Mouse (Mus musculus) CH12.LX (cell line): ENCODE measurements around the gene Zbtb4.

Source experiments
- CHD1 ChIP-seq: IDR thresholded peaks from 2 replicates; pipeline ENCODE4 v1.6.1; 2012; ENCODE audit warnings: low read depth, low read length, improper control_type of control experiment, inconsistent platforms
- CTCF ChIP-seq, 2 experiments: IDR thresholded peaks in 1 of 2; conservative IDR thresholded peaks in 1 of 2; 2 replicates each; pipeline ENCODE4 v1.5.1; 2011 to 2012; ENCODE audit warnings: low read depth in 2 of 2, low read length in 2 of 2, improper control_type of control experiment in 1 of 2, inconsistent platforms in 1 of 2, mild to moderate bottlenecking in 1 of 2, moderate library complexity in 1 of 2
- E2F4 ChIP-seq: IDR thresholded peaks from 2 replicates; pipeline ENCODE4 v1.6.1; 2011; ENCODE audit warnings: low read depth, low read length, improper control_type of control experiment; ENCODE audit not compliant: insufficient replicate concordance
- JUND ChIP-seq: conservative IDR thresholded peaks from 2 replicates; pipeline ENCODE4 v1.6.1; 2011; ENCODE audit warnings: low read depth, low read length, improper control_type of control experiment
- NRF1 ChIP-seq: IDR thresholded peaks from 2 replicates; pipeline ENCODE4 v1.6.1; 2014; ENCODE audit warnings: low read depth, mild to moderate bottlenecking, inconsistent platforms, low read length, improper control_type of control experiment, moderate library complexity
- POLR2A ChIP-seq: IDR thresholded peaks from 2 replicates; pipeline ENCODE4 v1.6.1; 2011; ENCODE audit warnings: low read depth, mild to moderate bottlenecking, improper control_type of control experiment, low read length
- POLR2AphosphoS2 ChIP-seq: IDR thresholded peaks from 2 replicates; pipeline ENCODE4 v1.6.1; 2011; ENCODE audit warnings: low read depth, low read length, improper control_type of control experiment
- TBP ChIP-seq: conservative IDR thresholded peaks from 2 replicates; pipeline ENCODE4 v1.6.1; 2011; ENCODE audit warnings: low read depth, low read length, improper control_type of control experiment
- USF2 ChIP-seq: conservative IDR thresholded peaks from 2 replicates; pipeline ENCODE4 v1.6.1; 2011; ENCODE audit warnings: low read depth, low read length, improper control_type of control experiment
- ZMIZ1 ChIP-seq: IDR thresholded peaks from 2 replicates; pipeline ENCODE4 v1.6.1; 2012; ENCODE audit warnings: low read depth, mild to moderate bottlenecking, inconsistent platforms, low read length, improper control_type of control experiment

- TF ChIP-seq CHD1: no peak
- TF ChIP-seq POLR2A: no peak
- TF ChIP-seq E2F4: no peak
- no peak for TF ChIP-seq CTCF (conservative IDR thresholded peaks at IDR 0.05 in 1 of 2, IDR thresholded peaks at IDR 0.05 in 1 of 2; ENCODE audit: low read depth in 2 of 2, low read length in 2 of 2)
- TF ChIP-seq ZMIZ1: no peak
- no peak for TF ChIP-seq TBP
- TF ChIP-seq JUND: no peak
- TF ChIP-seq NRF1: no peak
- no peak for TF ChIP-seq POLR2AphosphoS2
- no peak for TF ChIP-seq USF2
These were observed 11.5 kb upstream of the Zbtb4 start for GRCm38 (mm10) chr11:69754233-69754632.
